Mouse (Mus musculus): ENCODE measurements around the gene Rpgrip1.
A peak's percentile ranks its signal among the peaks of the same experiment; 100 is the strongest.
"Not testable (repeated sequence)": the region's sequence is repeated elsewhere in the genome, so short reads cannot be mapped to it uniquely, and the experiment has no call there.

Rpgrip1 gene

GRCm38 (mm10) chr14:52110346-52110745, at the start of gene Rpgrip1:
Gene Rpgrip1 (plus strand): TSS chr14:52110704.
- DNase-seq (ENCODE audit: low spot score in 2 of 2): no peak

DNA sequence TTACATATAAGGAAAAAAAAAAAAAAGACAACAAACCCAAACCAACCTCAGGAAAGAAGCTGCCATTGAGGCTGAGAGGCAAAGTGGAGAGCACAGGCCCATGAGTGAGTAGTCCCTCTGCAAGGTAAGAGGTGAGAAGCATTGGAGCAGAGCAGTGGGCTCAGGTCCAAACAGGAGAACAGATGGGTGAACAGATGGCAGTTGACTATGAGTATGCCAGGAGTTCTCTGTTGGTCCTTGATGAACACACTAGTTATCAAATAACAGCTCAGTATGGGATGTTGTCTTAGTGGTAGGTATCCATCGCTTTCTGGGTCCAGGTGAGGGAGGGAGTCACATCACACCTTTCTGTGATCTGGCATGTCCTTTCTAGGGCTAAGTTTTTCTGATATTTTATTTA, 49.7 kb upstream of the Rpgrip1 start:
- DNase-seq (ENCODE audit: low spot score in 2 of 2): no peak

GRCm38 (mm10) chr14:52061798-52062197, 48.7 kb upstream of the Rpgrip1 start:
- DNase-seq (ENCODE audit: low spot score in 2 of 2): no peak

GRCm38 (mm10) chr14:52066135-52066534, 44.4 kb upstream of the Rpgrip1 start:
- no peak for DNase-seq (ENCODE audit: low spot score in 2 of 2)

DNA sequence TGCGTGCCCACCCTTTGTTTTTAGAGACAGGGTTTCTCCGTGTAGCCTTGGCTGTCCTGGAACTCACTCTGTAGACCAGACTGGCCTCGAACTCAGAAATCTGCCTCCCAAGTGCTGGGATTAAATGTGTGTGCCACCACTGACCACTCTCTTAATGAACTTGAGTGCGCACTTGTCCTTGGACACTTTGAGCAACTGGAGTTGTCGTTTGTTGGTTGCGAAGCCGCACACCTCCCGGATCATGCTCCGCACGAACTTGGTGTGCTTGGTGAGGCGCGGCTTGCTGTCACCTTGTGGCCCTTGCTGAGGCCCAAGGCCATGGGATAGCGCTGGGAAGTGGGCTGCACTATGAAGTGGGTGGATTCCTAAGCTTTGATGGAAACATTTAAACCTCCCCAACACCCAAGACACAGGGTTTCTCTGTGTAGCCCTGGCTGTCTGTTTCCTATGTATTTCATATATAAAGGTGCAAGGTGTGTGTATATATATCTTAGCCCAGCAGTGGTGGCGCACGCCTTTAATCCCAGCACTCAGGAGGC, 38.8 kb upstream of the Rpgrip1 start:
- DNase-seq (ENCODE audit: low spot score in 2 of 2): no peak

DNA sequence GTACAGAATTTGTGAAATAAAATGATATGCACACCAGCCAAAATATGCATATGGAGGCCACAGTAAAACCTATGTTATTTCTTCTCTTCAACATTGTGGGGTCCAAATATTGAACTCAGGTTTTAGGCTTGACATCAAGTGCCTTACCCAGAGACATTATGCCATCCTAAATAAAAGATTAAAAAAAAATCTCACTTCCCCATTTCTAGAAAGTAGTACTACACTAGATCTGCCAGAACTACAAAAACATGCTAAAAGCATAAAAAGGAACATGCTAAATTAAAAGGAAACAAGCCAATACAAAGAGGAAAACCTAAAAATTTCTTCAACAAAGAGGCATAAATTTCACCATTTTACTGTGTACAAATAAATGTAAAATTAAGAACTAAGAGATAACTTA, 27.4 kb upstream of the Rpgrip1 start:
- no peak for DNase-seq (ENCODE audit: low spot score in 2 of 2)

DNA sequence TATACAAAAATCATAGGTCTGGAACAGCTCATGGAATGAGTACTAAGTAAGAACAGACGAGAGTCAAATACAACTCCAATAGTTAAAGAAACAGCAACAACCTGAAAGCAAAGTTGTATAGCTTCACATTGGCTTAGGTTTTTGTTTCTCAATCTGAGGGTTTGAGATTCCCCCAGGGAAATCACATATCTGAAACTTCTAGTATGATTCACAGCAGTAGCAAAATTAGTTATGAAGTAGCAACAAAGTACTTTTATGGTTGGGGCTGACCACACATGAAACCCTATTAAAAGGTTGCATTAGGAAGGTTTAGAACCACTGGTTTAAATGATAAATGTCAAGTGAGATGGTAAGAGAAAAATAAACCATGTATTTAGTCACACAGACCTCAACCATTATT, 16.0 kb upstream of the Rpgrip1 start:
- no peak for DNase-seq (ENCODE audit: low spot score in 2 of 2)

GRCm38 (mm10) chr14:52097191-52097590, 13.3 kb upstream of the Rpgrip1 start:
- not testable (repeated sequence) for DNase-seq (ENCODE audit: low spot score in 2 of 2)

- DNase-seq (ENCODE audit: low spot score in 2 of 2): not testable (repeated sequence)
These were observed 12.1 kb upstream of the Rpgrip1 start for GRCm38 (mm10) chr14:52098387-52098786.

- no peak for DNase-seq (ENCODE audit: low spot score in 2 of 2)
These were observed 10.9 kb upstream of the Rpgrip1 start for GRCm38 (mm10) chr14:52099563-52099962.

DNA sequence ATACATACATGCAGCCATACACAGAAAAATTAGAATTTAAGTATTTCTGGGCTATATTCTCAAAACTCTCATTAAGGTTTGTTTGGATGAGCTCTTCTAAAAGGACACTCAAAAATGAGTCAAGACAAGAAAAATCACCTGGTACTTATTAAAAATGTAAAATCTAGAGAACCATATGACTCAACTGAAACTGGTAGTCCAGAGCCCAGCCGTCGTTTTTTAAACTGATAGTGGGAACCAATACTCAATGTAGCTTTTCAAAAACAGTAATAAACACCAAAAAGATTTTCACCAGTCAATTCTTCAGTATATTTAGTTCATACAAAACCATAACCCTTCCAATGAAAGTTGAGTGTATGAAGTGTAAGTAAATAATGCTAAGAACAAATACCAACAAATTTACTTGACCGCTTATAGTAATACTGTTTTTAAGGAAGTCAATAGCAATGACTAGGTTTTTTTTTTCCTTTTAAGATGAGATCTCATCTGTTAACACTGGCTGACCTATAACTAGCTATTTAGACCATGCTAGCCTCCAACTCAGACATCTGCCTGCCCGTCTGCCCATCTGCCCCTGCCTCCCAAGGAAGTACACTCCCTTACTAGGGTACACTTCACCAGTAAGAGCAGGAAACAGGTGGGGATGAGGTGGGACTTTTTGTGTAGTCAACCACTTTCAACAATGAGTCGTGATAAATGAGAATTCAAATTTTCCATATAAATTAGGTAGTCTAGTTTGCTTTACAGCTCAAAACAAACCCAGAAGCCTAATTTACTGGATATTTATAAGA, 10.1 kb upstream of the Rpgrip1 start:
- no peak for DNase-seq (ENCODE audit: low spot score in 2 of 2)

GRCm38 (mm10) chr14:52101285-52102157, 9.0 kb upstream of the Rpgrip1 start:
- no peak for DNase-seq (ENCODE audit: low spot score in 2 of 2)

DNA sequence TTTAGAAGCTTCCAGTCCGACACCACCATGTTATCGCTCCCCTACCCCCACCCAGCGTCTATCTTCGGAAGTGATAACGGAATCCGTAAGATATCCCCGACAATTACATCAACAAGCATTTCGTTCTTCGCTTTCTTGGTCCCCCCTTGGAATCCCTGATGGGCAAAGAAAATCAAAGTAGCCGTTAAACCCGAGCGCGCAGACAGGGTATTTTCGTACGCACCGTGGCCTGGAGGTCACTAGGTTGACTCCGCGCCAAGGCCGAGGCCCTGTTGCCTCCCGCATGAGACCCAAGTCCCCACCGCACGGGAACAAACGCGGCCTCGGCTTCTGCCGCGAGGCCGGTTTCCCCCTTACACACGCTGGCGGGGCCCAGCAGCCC, 7.0 kb upstream of the Rpgrip1 start:
- no peak for DNase-seq (ENCODE audit: low spot score in 2 of 2)

- peak; percentile 100 for DNase-seq (ENCODE audit: low spot score in 2 of 2)
These were observed 6.4 kb upstream of the Rpgrip1 start, which contains the start of gene Hnrnpc for GRCm38 (mm10) chr14:52103856-52104676. Gene Hnrnpc (minus strand): TSS chr14:52104028.

- no peak for DNase-seq (ENCODE audit: low spot score in 2 of 2)
These were observed 5.7 kb upstream of the Rpgrip1 start for GRCm38 (mm10) chr14:52104677-52105285.

DNA sequence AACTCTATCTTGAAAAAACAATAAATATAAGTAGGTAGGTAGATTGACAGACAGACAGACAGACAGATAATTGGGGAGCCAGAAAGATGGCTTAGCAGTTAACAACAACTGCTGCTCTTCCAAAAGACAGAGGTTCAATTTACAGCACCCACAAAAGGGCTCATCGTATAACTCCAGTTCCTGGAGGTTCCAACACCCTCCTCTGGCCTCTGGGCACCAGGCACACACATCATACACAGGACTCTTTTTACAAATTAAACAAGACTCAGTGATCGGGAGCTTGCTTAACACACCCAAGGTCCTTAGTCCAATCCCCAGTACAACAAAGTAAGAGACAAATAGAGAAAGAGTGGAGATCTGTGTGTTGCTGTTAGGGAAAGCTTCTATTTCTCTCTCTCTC, 5.2 kb upstream of the Rpgrip1 start:
- DNase-seq (ENCODE audit: low spot score in 2 of 2): no peak

GRCm38 (mm10) chr14:52106741-52107140, 3.8 kb upstream of the Rpgrip1 start:
- DNase-seq (ENCODE audit: low spot score in 2 of 2): no peak

- DNase-seq (ENCODE audit: low spot score in 2 of 2): no peak
These were observed 2.5 kb upstream of the Rpgrip1 start for GRCm38 (mm10) chr14:52108025-52108424.

GRCm38 (mm10) chr14:52114101-52114500, 3.6 kb downstream of the Rpgrip1 start:
- no peak for DNase-seq (ENCODE audit: low spot score in 2 of 2)

- DNase-seq (ENCODE audit: low spot score in 2 of 2): no peak
These were observed 6.7 kb downstream of the Rpgrip1 start for GRCm38 (mm10) chr14:52117241-52117640.

GRCm38 (mm10) chr14:52118456-52118822, 7.9 kb downstream of the Rpgrip1 start:
- DNase-seq (ENCODE audit: low spot score in 2 of 2): no peak
